Mouse (Mus musculus) hindbrain, embryonic 10.5 days (tissue): ENCODE measurements at regions not wholly inside any gene's neighbourhood (a gene's known extent, or its start where the extent isn't known, plus 50 kb on each side); places are given as distances from the start of the nearest gene placed in this dataset.

Source experiments
- DNase-seq: peaks from one replicate; pipeline ENCODE4 v3.0.0-alpha.2; 2017; ENCODE audit warnings: low spot score
- H3K27ac ChIP-seq: fragments of 300-500 bp; sonication (generic); 2 replicates; pipeline ENCODE4 v1.5.1; 2016; ENCODE audit warnings: mild to moderate bottlenecking, moderate library complexity
- H3K27me3 ChIP-seq: fragments of 300-500 bp; sonication (generic); 2 replicates; pipeline ENCODE4 v1.6.1; 2016; ENCODE audit warnings: mild to moderate bottlenecking; ENCODE audit not compliant: poor library complexity, insufficient read depth, severe bottlenecking
- H3K36me3 ChIP-seq: fragments of 300-500 bp; sonication (generic); 2 replicates; pipeline ENCODE4 v1.6.1; 2016; ENCODE audit warnings: mild to moderate bottlenecking, moderate library complexity
- H3K4me1 ChIP-seq: fragments of 300-500 bp; sonication (generic); replicated peaks from 2 replicates; pipeline ENCODE4 v1.6.1; 2016; ENCODE audit warnings: mild to moderate bottlenecking
- H3K4me3 ChIP-seq: fragments of 300-500 bp; sonication (generic); 2 replicates; pipeline ENCODE4 v1.5.1; 2016; ENCODE audit warnings: mild to moderate bottlenecking, moderate library complexity
- H3K9me3 ChIP-seq: fragments of 300-500 bp; sonication (generic); 2 replicates; pipeline ENCODE4 v1.6.1; 2016; ENCODE audit warnings: mild to moderate bottlenecking, moderate library complexity
- WGBS: fragments of 180-500 bp; shearing (Covaris S2); methylation state at CpG from one replicate; pipeline ENCODE4 v1.1.7; 2016; 5-methylcytosine and 5-hydroxymethylcytosine counted together

GRCm38 (mm10) chr14:25272366-25273156, 186.4 kb upstream of the Zmiz1 start:
- 83% methylated on average over 11 of the region's 11 CpGs for WGBS

GRCm38 (mm10) chr14:25279751-25280150, 179.2 kb upstream of the Zmiz1 start:
- Histone ChIP-seq H3K4me3 (no peak overlapping the region), H3K9me3 (no peaks in the 10 kb centered on the region), H3K27me3 (peaks cover 7% of the 10 kb centered on the region; the same call in 1 of the 2 replicates), H3K4me1 (peaks cover 27% of the 10 kb centered on the region), H3K36me3 (no peaks in the 10 kb centered on the region), H3K27ac (no peak overlapping the region)
- no peak for DNase-seq

More at GRCm38 (mm10) chr14:25272366-25273156, 186.4 kb upstream of the Zmiz1 start:
- Histone ChIP-seq H3K4me1 (peaks cover 36% of the 10 kb centered on the region), H3K27ac (no peak overlapping the region), H3K4me3 (no peak overlapping the region), H3K36me3 (no peaks in the 10 kb centered on the region), H3K27me3 (peaks cover 30% of the 10 kb centered on the region), H3K9me3 (no peaks in the 10 kb centered on the region)
- no peak for DNase-seq

GRCm38 (mm10) chr14:25292557-25292956, 166.4 kb upstream of the Zmiz1 start:
- WGBS, result 62% methylated on average over 1 of the region's 1 CpGs
- Histone ChIP-seq H3K27me3 (0 out of 2 replicates have a peak, but pooled peaks cover 5% of the 10 kb centered on the region), H3K4me3 (no peak overlapping the region), H3K9me3 (no peaks in the 10 kb centered on the region), H3K4me1 (peaks cover 11% of the 10 kb centered on the region), H3K36me3 (no peaks in the 10 kb centered on the region), H3K27ac (no peak overlapping the region)
- no peak for DNase-seq

- Histone ChIP-seq H3K27ac (no peak overlapping the region), H3K4me3 (no peak overlapping the region), H3K36me3 (no peaks in the 10 kb centered on the region), H3K9me3 (no peaks in the 10 kb centered on the region), H3K27me3 (0 out of 2 replicates have a peak, but pooled peaks cover 5% of the 10 kb centered on the region), H3K4me1 (peaks cover 13% of the 10 kb centered on the region)
- WGBS, result 75% methylated on average over 4 of the region's 4 CpGs
- no peak for DNase-seq
These were observed 164.8 kb upstream of the Zmiz1 start for GRCm38 (mm10) chr14:25294226-25294625.

GRCm38 (mm10) chr14:25295688-25296350, 163.2 kb upstream of the Zmiz1 start:
- H3K4me1 ChIP-seq, result peaks cover 16% of the 10 kb centered on the region
- no peak overlapping the region for H3K4me3 ChIP-seq
- no peaks in the 10 kb centered on the region for H3K9me3 ChIP-seq
- H3K27ac ChIP-seq, result peak overlapping the region; percentile 59
- H3K36me3 ChIP-seq, result no peaks in the 10 kb centered on the region
- 44% methylated on average over 5 of the region's 5 CpGs for WGBS
- H3K27me3 ChIP-seq, result peaks cover 13% of the 10 kb centered on the region; the same call in 1 of the 2 replicates
- DNase-seq, result no peak

- no peak for DNase-seq
These were observed 159.3 kb upstream of the Zmiz1 start for GRCm38 (mm10) chr14:25299673-25300190.

GRCm38 (mm10) chr14:25301336-25302031, 157.5 kb upstream of the Zmiz1 start:
- 58% methylated on average over 9 of the region's 9 CpGs for WGBS
- no peak overlapping the region for H3K4me3 ChIP-seq
- peaks cover 20% of the 10 kb centered on the region; the same call in 1 of the 2 replicates for H3K27me3 ChIP-seq
- H3K4me1 ChIP-seq, result peaks cover 48% of the 10 kb centered on the region
- no peaks in the 10 kb centered on the region for H3K36me3 ChIP-seq
- H3K9me3 ChIP-seq, result no peaks in the 10 kb centered on the region
- H3K27ac ChIP-seq, result peak overlapping the region; percentile 53
- DNase-seq, result no peak

More at GRCm38 (mm10) chr14:25299673-25300190, 159.3 kb upstream of the Zmiz1 start:
- Histone ChIP-seq H3K9me3 (no peaks in the 10 kb centered on the region), H3K36me3 (no peaks in the 10 kb centered on the region), H3K4me1 (peaks cover 44% of the 10 kb centered on the region), H3K27ac (peak overlapping the region; percentile 59; the same call in 1 of the 2 replicates), H3K27me3 (peaks cover 17% of the 10 kb centered on the region; the same call in 1 of the 2 replicates), H3K4me3 (no peak overlapping the region)
- WGBS, result 84% methylated on average over 3 of the region's 3 CpGs

- Histone ChIP-seq H3K4me3 (peak overlapping the region; percentile 7; the same call in 1 of the 2 replicates), H3K27ac (peak overlapping the region; percentile 87), H3K4me1 (peaks cover 63% of the 10 kb centered on the region), H3K36me3 (no peaks in the 10 kb centered on the region), H3K27me3 (peaks cover 40% of the 10 kb centered on the region), H3K9me3 (no peaks in the 10 kb centered on the region)
- peak; percentile 69 for DNase-seq
- 8% methylated on average over 9 of the region's 9 CpGs for WGBS
These were observed 154.6 kb upstream of the Zmiz1 start for GRCm38 (mm10) chr14:25304391-25304851.

GRCm38 (mm10) chr14:25306166-25306565, 152.8 kb upstream of the Zmiz1 start:
- Histone ChIP-seq H3K4me1 (peaks cover 69% of the 10 kb centered on the region), H3K27ac (peak overlapping the region; percentile 69), H3K4me3 (no peak overlapping the region), H3K9me3 (no peaks in the 10 kb centered on the region), H3K27me3 (peaks cover 39% of the 10 kb centered on the region), H3K36me3 (no peaks in the 10 kb centered on the region)
- no peak for DNase-seq
- WGBS, result 57% methylated on average over 7 of the region's 7 CpGs

GRCm38 (mm10) chr14:25306961-25307654, 151.9 kb upstream of the Zmiz1 start:
- H3K4me3 ChIP-seq, result no peak overlapping the region
- H3K27ac ChIP-seq, result peak overlapping the region; percentile 69
- no peaks in the 10 kb centered on the region for H3K36me3 ChIP-seq
- peaks cover 67% of the 10 kb centered on the region for H3K4me1 ChIP-seq
- peaks cover 45% of the 10 kb centered on the region for H3K27me3 ChIP-seq
- no peak for DNase-seq
- H3K9me3 ChIP-seq, result no peaks in the 10 kb centered on the region
- 65% methylated on average over 3 of the region's 3 CpGs for WGBS

- H3K36me3 ChIP-seq, result no peaks in the 10 kb centered on the region
- peaks cover 72% of the 10 kb centered on the region for H3K4me1 ChIP-seq
- H3K9me3 ChIP-seq, result no peaks in the 10 kb centered on the region
- peaks cover 49% of the 10 kb centered on the region for H3K27me3 ChIP-seq
- DNase-seq, result no peak
- peak overlapping the region; percentile 69; the same call in 1 of the 2 replicates for H3K27ac ChIP-seq
- H3K4me3 ChIP-seq, result no peak overlapping the region
- WGBS, result 79% methylated on average over 3 of the region's 3 CpGs
These were observed 150.9 kb upstream of the Zmiz1 start for GRCm38 (mm10) chr14:25308051-25308450.

GRCm38 (mm10) chr14:25310671-25311151, 148.3 kb upstream of the Zmiz1 start:
- peaks cover 56% of the 10 kb centered on the region for H3K27me3 ChIP-seq
- H3K27ac ChIP-seq, result peak overlapping the region; percentile 30

More at GRCm38 (mm10) chr14:25310671-25311151, 148.3 kb upstream of the Zmiz1 start:
- WGBS, result 62% methylated on average over 4 of the region's 4 CpGs
- DNase-seq, result no peak
- Histone ChIP-seq H3K9me3 (no peaks in the 10 kb centered on the region), H3K36me3 (no peaks in the 10 kb centered on the region), H3K4me1 (peaks cover 62% of the 10 kb centered on the region), H3K4me3 (no peak overlapping the region)
